Mouse (Mus musculus) gastrocnemius, postnatal 25 days (tissue): ENCODE results near the gene Mchr1. TPM values are rescaled to one million over a fixed set of nuclear protein-coding genes. Genes with fewer than 3 reads are reported as not detected.

Source experiments
- DNase-seq: peaks from one replicate; pipeline ENCODE4 v3.0.0; 2022
- long read RNA-seq, 2 experiments: library from polyadenylated mRNA; stranded (forward); transcript quantifications; one replicate each; pipeline ENCODE4 v2.0.0; 2021
- total RNA-seq, 2 experiments: library from RNA; stranded (reverse); gene quantifications; 1 replicate in 1 of 2; 2 replicates in 1 of 2; pipeline ENCODE4 v1.2.3; 2021

Mchr1 gene
- total RNA-seq: 1 to 10 TPM; 2.4 to 3.6 TPM
- long read RNA-seq, experiment 1, partial matches to known transcripts: 1 of 3 reads
- long read RNA-seq, experiment 1, other reads (novel, unspliced or antisense): 0 of 3 reads
- long read RNA-seq, experiment 2, partial matches to known transcripts: 0 of 4 reads
- long read RNA-seq, experiment 2, other reads (novel, unspliced or antisense): 1 of 4 reads

DNA sequence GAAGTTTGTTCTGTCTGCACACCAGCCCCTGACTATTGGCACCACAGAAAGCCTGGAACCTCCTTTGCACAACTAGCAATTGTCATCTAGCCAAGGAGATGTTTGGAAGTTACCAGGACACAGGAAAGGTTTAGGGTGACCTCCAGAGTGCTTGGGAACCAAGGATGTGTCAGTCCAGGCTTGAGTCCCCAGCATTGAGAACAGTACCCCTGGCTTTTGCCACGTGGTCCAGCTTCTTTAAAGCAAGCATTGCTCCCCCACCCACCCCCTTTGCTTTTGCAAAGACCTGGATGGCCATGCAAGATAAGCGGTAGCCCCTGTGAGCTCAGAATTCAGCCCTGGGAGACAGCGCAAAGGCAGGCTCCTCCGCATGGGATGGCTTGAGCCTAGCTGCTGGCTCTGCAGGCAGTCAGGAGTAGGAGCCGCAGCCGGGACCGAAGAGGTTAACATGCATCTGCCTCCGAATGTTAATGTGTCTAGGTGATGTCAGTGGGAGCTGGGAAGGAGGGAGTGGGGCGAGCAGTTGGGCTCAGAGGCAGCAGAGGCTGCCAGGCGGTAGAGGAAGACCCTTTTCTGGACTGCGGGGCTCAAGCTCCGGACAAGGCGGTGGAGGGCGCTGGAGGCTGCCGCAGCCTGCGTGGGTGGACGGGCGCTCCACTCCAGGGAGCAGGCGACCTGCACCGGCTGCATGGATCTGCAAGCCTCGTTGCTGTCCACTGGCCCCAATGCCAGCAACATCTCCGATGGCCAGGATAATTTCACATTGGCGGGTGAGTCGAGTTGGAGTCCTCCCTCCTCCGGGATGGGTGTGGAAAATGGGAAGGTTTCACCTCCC, at the start of gene Mchr1:
Gene Mchr1, plus strand, starts transcription at position 414 of the 835 bp plus-strand sequence.
- DNase-seq: peak; percentile 67

DNA sequence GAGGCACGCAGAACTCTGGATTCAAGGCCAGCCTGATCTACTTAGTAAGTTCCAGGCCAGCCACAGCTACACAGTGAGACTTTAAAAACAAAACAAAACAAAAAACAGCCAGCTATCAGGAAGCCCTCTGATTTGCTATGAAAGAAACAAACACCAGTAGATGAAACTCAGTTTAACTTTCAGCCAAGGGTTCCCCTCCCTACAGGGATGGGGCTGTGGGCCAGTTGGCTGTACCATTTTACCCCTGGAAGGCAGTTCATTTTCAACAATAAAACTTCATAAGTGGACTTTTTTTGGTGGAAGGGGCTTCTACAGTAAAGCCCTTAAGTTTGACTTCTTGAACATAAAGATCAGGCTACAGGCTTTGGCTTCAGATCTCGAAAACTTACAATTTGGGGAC, 46.2 kb upstream of the Mchr1 start:
- DNase-seq: peak; percentile 42

DNA sequence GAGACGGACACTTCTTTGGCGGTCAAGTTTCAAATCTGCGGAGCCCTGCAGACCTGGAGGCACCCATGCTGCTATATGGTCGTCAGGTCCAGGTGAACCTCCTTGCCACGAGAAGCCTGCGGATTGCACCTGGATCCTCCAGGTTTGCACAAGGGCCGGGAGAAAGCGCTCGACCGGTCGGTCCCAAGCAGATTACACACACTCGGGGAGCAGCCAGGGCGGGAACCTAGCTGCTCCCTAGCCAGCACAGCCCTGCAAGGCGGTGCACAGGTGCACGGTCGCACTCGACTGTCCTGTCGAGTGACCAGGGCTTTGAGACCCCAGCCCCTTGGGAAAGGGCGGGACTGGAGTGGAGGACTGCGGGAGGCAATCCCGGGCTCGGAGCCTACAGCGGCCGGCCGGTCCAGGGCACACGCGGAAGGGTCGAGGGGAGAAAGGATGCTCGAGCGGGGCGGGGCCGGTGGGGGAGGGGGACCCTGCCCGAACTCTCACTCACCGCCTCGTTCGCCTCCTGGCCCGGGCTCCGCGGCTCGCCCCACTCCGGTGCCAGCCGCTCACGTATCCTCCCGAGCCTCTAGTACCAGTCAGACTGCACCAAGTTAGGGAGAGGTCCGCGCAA, 45.2 kb upstream of the Mchr1 start:
- DNase-seq: no peak

DNA sequence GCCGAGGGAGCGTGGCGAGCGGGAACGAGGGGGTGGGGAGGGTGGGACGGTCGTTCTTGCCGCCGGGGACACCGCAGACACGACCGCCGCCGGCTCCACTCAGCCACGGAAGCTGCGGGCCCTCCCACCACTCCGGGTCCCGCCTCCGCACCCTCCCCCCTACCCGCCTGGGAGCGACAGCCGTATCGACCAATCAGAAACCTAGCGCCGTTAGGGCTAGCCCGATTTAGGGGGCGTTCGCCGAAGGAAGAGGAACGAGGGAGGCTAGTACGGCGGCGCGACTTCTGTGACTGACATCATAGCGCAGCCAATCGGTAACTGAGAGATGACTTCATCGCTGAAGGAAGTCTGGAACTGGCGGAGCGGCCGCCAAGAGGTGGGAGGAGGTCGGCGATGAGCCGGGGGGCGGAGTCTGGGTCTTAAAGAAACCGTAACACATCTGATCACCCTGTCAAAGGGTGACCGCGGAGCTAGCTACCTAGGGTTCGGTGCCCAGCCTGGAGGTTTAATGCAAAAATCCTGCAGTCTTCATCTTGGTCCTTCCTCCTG, 44.6 kb upstream of the Mchr1 start, which contains the start of gene Mrtfa:
Gene Mrtfa, minus strand, starts transcription at position 128 of the 549 bp plus-strand sequence.
- peak; percentile 100 for DNase-seq

DNA sequence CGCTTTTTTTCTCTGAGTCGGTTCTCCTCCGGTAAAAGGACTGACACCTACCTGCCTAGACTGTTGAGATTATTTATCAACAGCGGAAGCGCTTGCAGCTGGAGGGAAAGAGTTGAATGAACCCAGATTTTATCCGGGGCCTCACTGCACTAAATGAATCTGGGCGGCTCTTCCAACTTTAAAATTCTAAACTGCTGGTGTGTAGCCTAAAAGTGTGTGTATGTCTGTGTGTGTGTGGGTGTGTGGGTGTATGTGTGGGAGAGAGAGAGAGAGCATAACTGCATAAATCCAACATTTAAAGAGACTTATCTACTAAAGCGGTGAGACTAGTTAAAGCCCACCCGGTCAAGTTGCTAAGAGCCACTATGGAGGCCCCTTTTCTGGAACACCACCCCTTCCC, 44.0 kb upstream of the Mchr1 start:
- DNase-seq: no peak

DNA sequence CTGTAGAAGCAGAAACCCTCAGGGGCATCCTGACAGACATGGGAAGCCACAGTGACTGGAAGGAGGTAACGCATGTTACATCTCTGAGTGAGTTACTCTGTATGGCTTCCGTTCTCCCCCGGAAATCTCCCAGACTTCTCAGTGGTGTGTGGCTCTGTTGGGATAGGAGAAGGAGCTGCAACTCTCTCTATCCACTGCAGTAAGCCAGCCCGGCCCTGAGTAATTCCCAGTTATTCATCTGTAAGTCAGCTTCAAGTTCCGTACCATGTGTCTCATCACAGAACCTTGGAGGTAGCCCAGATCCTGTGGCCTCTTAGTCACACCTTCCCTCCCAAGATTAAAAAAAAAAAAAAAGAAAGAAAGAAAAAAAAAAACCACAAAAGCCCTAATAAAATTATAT, 43.0 kb upstream of the Mchr1 start:
- no peak for DNase-seq

DNA sequence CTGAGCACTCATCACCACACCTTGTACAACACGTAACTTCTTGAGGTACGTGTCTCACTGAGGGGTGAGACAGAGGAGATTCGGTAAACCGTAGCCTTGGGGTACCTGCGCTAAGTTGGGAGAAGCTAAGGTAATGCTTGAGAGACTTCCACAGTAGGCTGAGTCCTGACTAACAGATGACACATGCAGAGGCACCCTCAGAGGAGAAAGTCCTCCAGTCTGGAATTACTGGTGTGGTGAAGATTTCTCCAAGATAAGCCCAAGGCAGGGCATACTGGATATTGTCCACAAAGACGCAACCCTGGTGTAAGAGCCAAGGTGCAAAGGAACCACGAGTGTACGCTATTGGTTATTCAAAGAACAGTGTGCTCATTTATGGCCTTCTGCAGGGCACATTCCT, 42.4 kb upstream of the Mchr1 start:
- no peak for DNase-seq

DNA sequence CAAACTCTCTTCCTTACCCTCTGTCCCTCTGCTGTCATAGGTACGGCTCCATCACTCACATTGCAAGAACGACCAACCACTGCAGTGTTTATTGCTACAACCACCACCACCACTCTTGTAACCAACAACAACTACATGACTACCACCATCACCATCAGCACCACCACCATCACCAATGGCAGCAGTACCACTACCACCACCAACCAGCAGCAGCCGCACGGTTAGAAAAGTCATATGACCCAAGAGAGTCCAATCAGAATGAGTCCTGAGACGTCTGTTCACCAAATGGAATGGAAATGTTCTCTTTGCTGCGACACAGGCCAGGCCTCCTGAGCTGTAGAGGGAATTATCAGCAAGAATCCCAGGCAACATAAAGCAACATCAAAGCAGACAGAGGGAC, 40.5 kb upstream of the Mchr1 start:
- DNase-seq: no peak

DNA sequence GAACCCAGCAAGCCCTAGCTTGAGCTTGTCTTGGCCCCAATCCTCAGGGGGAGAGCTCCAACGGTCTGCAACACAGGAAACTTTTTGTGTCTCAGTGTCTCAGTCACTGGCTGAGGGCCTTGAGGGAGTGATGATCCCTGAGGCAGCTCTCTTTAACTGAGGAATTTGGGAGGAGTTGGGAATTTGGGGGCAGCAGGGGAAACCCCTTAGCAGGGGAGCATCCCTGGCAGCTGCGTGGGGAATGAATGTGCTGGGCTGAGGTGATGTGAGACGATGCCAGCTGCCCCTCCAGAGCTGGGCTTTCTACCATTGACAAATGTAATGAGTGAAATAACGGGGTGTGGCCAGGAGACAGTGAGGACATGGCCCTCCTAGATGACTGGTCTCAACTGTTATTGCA, 39.9 kb upstream of the Mchr1 start:
- DNase-seq: no peak

DNA sequence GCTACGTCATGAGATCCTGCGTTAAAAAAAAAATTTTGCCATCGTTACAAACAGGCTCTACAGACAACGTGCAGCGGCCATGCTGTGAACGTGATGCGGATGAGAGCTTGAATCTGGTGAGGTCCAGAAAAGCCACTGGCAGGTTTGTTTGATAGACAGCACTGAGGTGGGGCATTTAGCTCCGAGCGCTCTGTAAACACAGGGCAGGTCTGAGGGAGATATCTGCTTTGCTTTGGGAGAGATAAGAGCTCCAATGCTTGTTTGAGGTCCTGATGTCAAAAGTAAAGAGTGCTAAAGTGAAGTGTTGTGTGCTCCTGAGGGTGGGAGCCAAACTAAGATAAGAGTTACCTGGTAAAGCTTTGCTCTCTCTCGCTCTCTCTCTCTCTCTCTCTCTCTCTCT, 38.1 kb upstream of the Mchr1 start:
- no peak for DNase-seq

DNA sequence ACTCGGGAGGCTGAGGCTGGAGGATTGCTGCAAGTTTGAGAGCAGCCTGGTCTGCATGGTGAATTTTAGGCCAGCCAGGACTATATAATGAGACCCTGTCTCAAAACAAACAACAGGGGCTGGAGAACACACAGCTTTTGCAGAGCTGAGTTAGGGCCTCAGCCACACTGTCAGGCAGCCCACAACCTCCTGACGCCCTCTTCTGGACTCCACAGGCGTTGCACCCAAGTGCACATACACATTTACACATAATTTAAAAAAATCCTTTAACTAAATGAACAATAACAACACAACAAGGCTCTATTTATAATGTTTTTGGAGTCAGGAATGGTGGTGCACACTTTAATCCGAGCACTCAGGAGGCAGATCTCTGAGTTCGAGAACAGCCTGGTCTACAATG, 36.9 kb upstream of the Mchr1 start:
- no peak for DNase-seq

DNA sequence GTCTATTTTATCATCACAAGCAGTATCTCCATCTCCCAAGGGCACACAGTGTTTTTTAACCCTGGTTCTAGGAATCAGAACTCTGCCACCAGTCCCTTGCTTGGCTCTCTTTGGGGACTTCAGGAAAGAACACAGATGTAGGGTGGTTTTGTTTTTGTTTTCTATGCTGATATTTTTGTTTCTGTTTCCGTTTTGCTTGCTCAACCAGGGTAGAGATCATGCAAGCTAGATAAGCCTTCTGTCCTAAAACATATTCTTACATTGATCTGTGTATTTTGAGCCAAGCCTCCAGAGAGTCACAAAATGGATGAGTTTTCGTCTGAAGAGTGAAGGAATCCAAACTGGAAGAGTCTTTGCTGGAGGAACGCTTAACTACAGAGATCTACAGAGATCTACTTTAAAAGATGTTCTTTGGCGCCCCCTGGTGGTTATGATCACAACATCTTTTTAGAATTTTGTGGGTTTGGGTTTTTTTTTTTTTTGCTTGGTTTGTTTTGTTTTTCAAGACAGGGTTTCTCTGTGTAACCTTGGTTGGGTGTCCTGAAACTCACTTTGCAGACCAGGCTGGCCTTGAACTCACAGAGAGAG, 35.8 kb upstream of the Mchr1 start:
- DNase-seq: no peak

DNA sequence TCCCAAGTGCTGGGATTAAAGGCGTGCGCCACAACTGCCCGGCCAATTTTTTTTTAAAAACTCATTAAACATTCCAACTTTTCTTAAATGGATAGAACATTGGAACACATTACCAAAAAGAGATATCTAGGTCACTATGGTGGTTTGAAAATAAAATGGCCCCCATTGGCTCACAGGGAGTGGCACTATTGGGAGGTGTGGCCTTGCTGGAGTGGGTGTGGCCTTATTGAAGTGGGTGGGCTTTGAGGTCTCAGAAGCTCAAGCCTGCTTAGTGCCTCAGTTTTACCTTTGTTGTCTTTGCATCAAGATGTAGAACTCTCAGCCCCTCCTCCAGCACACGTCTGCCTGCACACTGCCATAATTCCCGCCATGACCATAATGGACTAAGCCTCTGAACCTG, 32.8 kb upstream of the Mchr1 start:
- no peak for DNase-seq

DNA sequence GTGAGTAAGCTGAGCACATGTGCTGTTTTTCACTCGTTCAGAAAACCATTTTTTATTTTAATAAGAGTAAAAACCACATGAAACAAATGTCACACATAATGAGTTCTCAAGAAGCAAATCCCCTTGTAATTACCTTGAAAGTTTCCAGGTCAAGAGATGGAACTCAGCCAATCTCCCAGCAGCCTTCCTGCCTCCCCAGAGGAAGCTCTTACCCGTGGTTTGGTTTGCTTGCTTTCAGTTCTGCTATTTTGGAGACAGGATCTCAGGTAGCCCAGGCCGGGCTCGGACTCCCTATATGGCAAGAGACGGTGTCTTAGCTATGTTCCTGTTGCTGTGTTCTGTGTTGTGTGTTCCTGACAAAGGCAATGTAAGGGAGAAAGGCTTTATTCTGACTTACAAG, 24.8 kb upstream of the Mchr1 start:
- no peak for DNase-seq

DNA sequence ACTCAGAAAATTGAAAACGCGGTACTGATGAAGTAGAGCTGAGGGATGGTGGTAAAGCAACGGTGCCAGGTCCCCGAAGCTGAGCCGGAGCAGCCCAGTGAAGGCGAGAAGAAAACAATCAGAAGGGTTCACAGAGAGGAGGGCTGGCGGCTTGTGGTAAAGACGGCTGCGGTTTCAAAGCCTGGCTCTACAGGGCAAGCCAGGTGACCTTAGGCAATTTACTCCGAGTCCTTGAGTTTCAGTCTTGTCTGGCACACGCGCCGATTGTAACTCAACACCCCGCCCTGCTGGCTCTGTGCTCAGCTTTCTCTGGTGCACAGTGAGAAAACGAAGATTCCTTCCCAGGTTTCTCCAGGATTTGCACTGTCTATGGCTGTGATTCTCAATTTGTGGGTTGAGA, 22.3 kb upstream of the Mchr1 start:
- DNase-seq: peak; percentile 72

DNA sequence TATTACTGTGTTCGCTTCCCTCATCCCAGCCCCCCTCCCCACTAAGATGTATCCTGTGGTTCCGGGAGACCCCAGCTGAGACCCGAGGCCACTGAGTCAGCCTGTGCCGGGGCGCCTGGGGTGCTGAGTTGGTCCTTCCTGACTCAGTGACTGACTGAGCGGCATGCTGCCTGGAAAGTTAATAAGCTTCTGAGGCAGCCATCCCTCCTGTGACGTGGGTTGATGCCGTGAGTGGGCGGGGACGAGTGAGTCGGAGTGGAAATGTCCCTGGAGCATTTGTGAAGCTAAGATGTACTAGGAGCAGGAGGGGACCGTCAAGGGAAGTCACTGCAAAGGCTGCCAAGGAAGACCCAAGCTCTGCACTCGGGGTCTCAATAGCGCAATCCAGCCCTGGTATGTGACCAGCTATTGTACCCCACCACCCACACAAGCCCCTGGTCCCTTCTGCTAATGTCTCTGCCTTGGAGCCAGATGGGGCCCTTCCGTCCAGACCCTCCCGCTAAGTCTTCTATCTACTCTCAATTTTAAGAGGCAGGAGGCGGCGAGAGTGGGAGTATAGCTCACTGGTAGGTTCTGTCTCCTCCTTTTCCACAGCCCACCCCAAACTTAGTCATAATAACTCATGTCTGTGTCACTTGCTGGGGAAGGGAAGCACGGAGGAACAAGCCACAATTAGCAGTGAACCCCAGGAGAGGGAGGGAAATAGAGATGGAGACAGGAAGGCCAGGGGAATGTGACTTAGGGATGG, 18.2 kb upstream of the Mchr1 start:
- DNase-seq: no peak

DNA sequence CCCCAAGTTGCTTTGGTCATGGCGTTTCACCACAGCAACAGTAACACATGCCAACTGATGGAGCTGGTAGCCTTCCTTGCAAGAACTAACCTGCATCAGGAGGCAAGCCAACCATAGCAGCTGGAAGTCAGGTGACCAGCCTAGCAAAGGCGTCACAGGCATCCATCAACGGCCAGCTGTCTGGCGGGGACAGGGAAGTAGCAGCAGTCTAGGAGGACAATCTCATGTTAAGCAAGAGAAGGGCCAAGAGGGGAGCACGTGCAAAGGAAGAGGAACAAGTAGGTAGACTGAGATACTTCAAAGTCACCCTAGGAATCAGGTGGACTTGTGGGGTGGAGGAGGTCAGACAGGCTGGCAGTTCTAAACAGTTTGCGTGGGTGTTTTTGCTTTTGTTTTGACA, 16.2 kb upstream of the Mchr1 start:
- DNase-seq: peak; percentile 29

DNA sequence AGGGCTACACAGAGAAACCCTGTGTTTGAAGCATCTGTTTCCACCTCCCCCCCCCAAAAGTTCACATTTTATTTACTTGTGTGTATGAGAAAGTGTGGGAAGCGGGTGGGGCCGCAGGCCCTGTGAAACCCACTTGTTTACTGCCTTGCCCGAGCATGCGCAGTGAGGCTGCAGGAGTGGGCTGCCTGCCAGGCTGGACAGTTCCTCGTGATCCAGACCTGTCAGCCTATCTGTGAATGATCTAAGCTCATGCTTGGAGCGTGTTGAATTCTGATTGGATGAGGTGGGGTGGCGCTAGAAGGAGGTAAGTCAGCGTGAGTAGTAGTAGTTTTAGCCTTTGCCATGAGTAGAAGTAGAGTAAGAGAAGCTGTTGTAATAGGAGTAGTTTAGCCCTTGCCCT, 15.2 kb upstream of the Mchr1 start:
- peak; percentile 32 for DNase-seq

DNA sequence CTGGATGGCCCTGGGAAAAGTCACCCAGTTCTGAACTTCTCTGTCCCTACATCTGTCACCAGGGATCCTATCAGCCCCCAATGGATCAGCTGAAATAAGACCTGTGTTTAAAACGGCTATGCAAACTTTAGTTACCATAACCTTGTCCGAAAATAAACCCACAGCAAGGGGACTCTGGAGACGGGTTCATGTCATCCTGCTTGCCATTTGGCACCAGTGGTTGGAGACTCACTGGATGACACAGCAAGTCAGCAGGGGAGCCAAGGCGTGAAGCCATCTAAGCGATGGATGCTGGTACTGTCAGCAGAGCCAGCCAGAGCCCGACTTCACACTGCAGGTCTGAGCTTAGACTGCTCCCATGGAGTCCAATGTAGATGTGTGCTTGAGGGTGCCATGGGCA, 13.9 kb upstream of the Mchr1 start:
- peak; percentile 79 for DNase-seq

DNA sequence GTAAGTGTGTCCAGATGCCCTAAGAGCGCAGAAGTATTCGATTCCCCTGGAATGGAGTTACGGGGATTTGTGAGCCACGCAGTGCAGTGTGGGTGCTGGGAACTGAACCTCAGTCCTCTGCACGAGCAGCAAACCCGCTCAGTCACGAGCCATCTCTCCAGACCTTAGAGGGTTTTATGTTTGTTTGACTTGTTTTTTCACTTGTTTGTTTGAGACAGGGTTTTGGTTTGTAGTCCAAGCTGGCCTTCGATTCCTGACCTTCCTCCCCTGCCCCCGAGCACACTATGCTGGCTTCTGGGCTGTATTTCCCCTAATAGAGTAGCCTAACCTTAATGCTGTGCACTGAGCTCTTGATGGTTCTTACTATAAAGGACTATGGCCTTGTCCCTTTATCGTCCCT, 10.3 kb upstream of the Mchr1 start:
- no peak for DNase-seq

DNA sequence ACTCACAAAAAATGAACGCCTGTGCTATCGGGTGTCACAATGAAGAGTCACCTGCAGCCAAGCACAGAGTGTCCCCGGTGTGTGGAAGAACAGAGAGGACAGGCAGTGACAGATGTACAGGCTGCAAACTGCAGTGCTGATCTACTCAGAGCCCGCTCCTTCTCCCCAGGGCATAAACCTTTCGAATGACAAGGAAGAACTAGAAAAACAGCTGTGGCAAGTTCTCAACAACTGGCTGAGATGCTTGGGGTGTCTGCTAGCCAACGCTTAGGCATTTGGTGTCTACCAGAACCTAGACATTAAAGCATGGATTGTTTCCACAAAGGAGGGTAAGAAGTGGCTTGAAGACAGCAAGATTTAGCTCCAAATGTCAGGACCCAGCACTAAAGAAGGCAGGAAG, 9.6 kb upstream of the Mchr1 start:
- DNase-seq: no peak

DNA sequence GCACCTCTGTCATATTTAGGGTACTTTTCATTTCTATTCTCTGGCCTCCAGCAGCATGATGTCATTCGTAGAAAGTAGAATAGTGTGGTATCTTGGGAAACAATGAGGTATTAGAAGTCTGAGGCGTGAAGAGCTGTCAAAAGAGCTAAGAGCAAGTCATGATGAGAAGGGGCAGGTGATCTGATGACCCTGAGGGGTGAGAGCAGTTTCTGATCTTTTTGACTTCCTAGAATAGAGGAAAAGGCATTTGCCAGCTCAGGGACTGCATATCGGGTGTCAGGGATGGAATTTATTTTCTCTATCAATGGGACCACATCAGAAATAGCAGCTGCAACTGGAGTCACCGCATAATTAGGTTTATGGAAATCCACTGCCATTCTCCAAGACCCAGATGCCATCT, 8.5 kb upstream of the Mchr1 start:
- DNase-seq: no peak
